Mouse (Mus musculus): ENCODE data around the gene Slc35d3. TPM values are rescaled to one million over a fixed set of nuclear protein-coding genes. Genes with fewer than 3 reads are reported as not detected.

Gene Slc35d3
- polyA plus RNA-seq, 1 experiment: not detected

- Histone ChIP-seq H3ac (ENCODE audit: control insufficient read depth, insufficient read length, low read depth) (no peak overlapping the region), H3K4me3 (ENCODE audit: insufficient read depth, poor library complexity, severe bottlenecking) (no peak overlapping the region), H3K27me3 (ENCODE audit: control insufficient read depth, insufficient read depth, insufficient read length) (no peaks in the 10 kb centered on the region), H3K79me3 (ENCODE audit: low read depth) (no peaks in the 10 kb centered on the region), H3K79me2 (ENCODE audit: control insufficient read depth, insufficient read depth) (no peaks in the 10 kb centered on the region), H3K36me3 (ENCODE audit: control insufficient read depth, insufficient read depth) (no peaks in the 10 kb centered on the region)
- TF ChIP-seq FOSL1 (IDR thresholded peaks at IDR 0.05; ENCODE audit: insufficient read depth, low read length, poor library complexity, severe bottlenecking) (no peak), CTCF (IDR thresholded peaks at IDR 0.05; ENCODE audit: control insufficient read depth, insufficient read depth, insufficient read length) (no peak), USF1 (IDR thresholded peaks at IDR 0.05; ENCODE audit: low read depth) (no peak), MYOD1 (IDR thresholded peaks at IDR 0.05; ENCODE audit: control insufficient read depth, insufficient read length, low read depth) (no peak), CEBPB (IDR thresholded peaks at IDR 0.05; ENCODE audit: low read depth) (no peak), MAX (IDR thresholded peaks at IDR 0.05) (no peak), MYOG (IDR thresholded peaks at IDR 0.05; ENCODE audit: control insufficient read depth, extremely low read depth, insufficient read length) (no peak)
Measured at GRCm38 (mm10) chr10:19876669-19877068, 25.4 kb upstream of the Slc35d3 start.

GRCm38 (mm10) chr10:19875346-19875745 is 24.1 kb upstream of the Slc35d3 start:
- Histone ChIP-seq H3K27me3 (ENCODE audit: control insufficient read depth, insufficient read depth, insufficient read length) (no peaks in the 10 kb centered on the region), H3K79me2 (ENCODE audit: control insufficient read depth, insufficient read depth) (no peaks in the 10 kb centered on the region), H3K4me3 (ENCODE audit: insufficient read depth, poor library complexity, severe bottlenecking) (no peak overlapping the region), H3K36me3 (ENCODE audit: control insufficient read depth, insufficient read depth) (no peaks in the 10 kb centered on the region), H3K79me3 (ENCODE audit: low read depth) (no peaks in the 10 kb centered on the region), H3ac (ENCODE audit: control insufficient read depth, insufficient read length, low read depth) (no peak overlapping the region)
- TF ChIP-seq CTCF (IDR thresholded peaks at IDR 0.05; ENCODE audit: control insufficient read depth, insufficient read depth, insufficient read length): no peak
- TF ChIP-seq MAX (IDR thresholded peaks at IDR 0.05): no peak
- no peak for TF ChIP-seq USF1 (IDR thresholded peaks at IDR 0.05; ENCODE audit: low read depth)
- no peak for TF ChIP-seq MYOD1 (IDR thresholded peaks at IDR 0.05; ENCODE audit: control insufficient read depth, insufficient read length, low read depth)
- no peak for TF ChIP-seq MYOG (IDR thresholded peaks at IDR 0.05; ENCODE audit: control insufficient read depth, extremely low read depth, insufficient read length)
- TF ChIP-seq FOSL1 (IDR thresholded peaks at IDR 0.05; ENCODE audit: insufficient read depth, low read length, poor library complexity, severe bottlenecking): no peak
- TF ChIP-seq CEBPB (IDR thresholded peaks at IDR 0.05; ENCODE audit: low read depth): no peak

- Histone ChIP-seq H3K36me3 (ENCODE audit: control insufficient read depth, insufficient read depth) (no peaks in the 10 kb centered on the region), H3K27me3 (ENCODE audit: control insufficient read depth, insufficient read depth, insufficient read length) (peaks cover 19% of the 10 kb centered on the region), H3K79me3 (ENCODE audit: low read depth) (no peaks in the 10 kb centered on the region), H3K4me3 (ENCODE audit: insufficient read depth, poor library complexity, severe bottlenecking) (no peak overlapping the region), H3ac (ENCODE audit: control insufficient read depth, insufficient read length, low read depth) (no peak overlapping the region), H3K79me2 (ENCODE audit: control insufficient read depth, insufficient read depth) (no peaks in the 10 kb centered on the region)
- TF ChIP-seq MYOD1 (IDR thresholded peaks at IDR 0.05; ENCODE audit: control insufficient read depth, insufficient read length, low read depth) (no peak), MYOG (IDR thresholded peaks at IDR 0.05; ENCODE audit: control insufficient read depth, extremely low read depth, insufficient read length) (no peak), USF1 (IDR thresholded peaks at IDR 0.05; ENCODE audit: low read depth) (no peak)
Measured at GRCm38 (mm10) chr10:19855597-19856306, 4.5 kb upstream of the Slc35d3 start.

GRCm38 (mm10) chr10:19853609-19854008 is 2.4 kb upstream of the Slc35d3 start:
- no peaks in the 10 kb centered on the region for H3K79me2 ChIP-seq (ENCODE audit: control insufficient read depth, insufficient read depth)
- no peak for TF ChIP-seq USF1 (IDR thresholded peaks at IDR 0.05; ENCODE audit: low read depth)
- TF ChIP-seq CEBPB (IDR thresholded peaks at IDR 0.05; ENCODE audit: low read depth): no peak
- TF ChIP-seq MAX (IDR thresholded peaks at IDR 0.05): no peak
- no peak for TF ChIP-seq MYOD1 (IDR thresholded peaks at IDR 0.05; ENCODE audit: control insufficient read depth, insufficient read length, low read depth)
- TF ChIP-seq FOSL1 (IDR thresholded peaks at IDR 0.05; ENCODE audit: insufficient read depth, low read length, poor library complexity, severe bottlenecking): no peak
- no peak for TF ChIP-seq MYOG (IDR thresholded peaks at IDR 0.05; ENCODE audit: control insufficient read depth, extremely low read depth, insufficient read length)
- TF ChIP-seq CTCF (IDR thresholded peaks at IDR 0.05; ENCODE audit: control insufficient read depth, insufficient read depth, insufficient read length): no peak
- H3K79me3 ChIP-seq (ENCODE audit: low read depth): no peaks in the 10 kb centered on the region
- H3ac ChIP-seq (ENCODE audit: control insufficient read depth, insufficient read length, low read depth): no peak overlapping the region
- no peak overlapping the region for H3K4me3 ChIP-seq (ENCODE audit: insufficient read depth, poor library complexity, severe bottlenecking)
- peaks cover 40% of the 10 kb centered on the region for H3K27me3 ChIP-seq (ENCODE audit: control insufficient read depth, insufficient read depth, insufficient read length)
- no peaks in the 10 kb centered on the region for H3K36me3 ChIP-seq (ENCODE audit: control insufficient read depth, insufficient read depth)

- TF ChIP-seq MAX (IDR thresholded peaks at IDR 0.05): no peak
- TF ChIP-seq MYOG (IDR thresholded peaks at IDR 0.05; ENCODE audit: control insufficient read depth, extremely low read depth, insufficient read length): no peak
- no peak for TF ChIP-seq USF1 (IDR thresholded peaks at IDR 0.05; ENCODE audit: low read depth)
- no peak for TF ChIP-seq CTCF (IDR thresholded peaks at IDR 0.05; ENCODE audit: control insufficient read depth, insufficient read depth, insufficient read length)
- no peak for TF ChIP-seq FOSL1 (IDR thresholded peaks at IDR 0.05; ENCODE audit: insufficient read depth, low read length, poor library complexity, severe bottlenecking)
- no peak for TF ChIP-seq CEBPB (IDR thresholded peaks at IDR 0.05; ENCODE audit: low read depth)
- TF ChIP-seq MYOD1 (IDR thresholded peaks at IDR 0.05; ENCODE audit: control insufficient read depth, insufficient read length, low read depth): no peak
- Histone ChIP-seq H3K27me3 (ENCODE audit: control insufficient read depth, insufficient read depth, insufficient read length) (peaks cover 40% of the 10 kb centered on the region), H3K36me3 (ENCODE audit: control insufficient read depth, insufficient read depth) (no peaks in the 10 kb centered on the region), H3ac (ENCODE audit: control insufficient read depth, insufficient read length, low read depth) (no peak overlapping the region), H3K79me2 (ENCODE audit: control insufficient read depth, insufficient read depth) (no peaks in the 10 kb centered on the region), H3K79me3 (ENCODE audit: low read depth) (no peaks in the 10 kb centered on the region), H3K4me3 (ENCODE audit: insufficient read depth, poor library complexity, severe bottlenecking) (no peak overlapping the region)
Measured at GRCm38 (mm10) chr10:19852776-19853175, 1.5 kb upstream of the Slc35d3 start.
